Mouse (Mus musculus) spleen, postnatal 0 days (tissue): ENCODE results near the gene Pamr1. TPM values are rescaled to one million over a fixed set of nuclear protein-coding genes. Genes with fewer than 3 reads are reported as not detected.

Experiments used
- polyA plus RNA-seq: library from polyadenylated mRNA; unstranded; fragments of >200 nt; fragmentation: Nextera tagmentation; extraction: Ambion mirVana; gene quantifications from 2 replicates; pipeline ENCODE4 v1.2.1, GENCODE M21; 2015

Pamr1 gene
- polyA plus RNA-seq: 6.2 and 8.2 TPM in 2 replicates

GRCm38 (mm10) chr2:102549611-102550266 lies at the start of gene Pamr1:
TSS of gene Pamr1 (plus strand) at chr2:102550012.

GRCm38 (mm10) chr2:102658163-102658660 lies 108.4 kb downstream of the Pamr1 start, which contains the start of gene Slc1a2:
TSS of gene Slc1a2 (plus strand) at chr2:102658659.

Other genes with a start within 250 kb of the Pamr1 start
- 6.2 and 9.7 TPM in 2 replicates for gene Trim44, start 142.2 kb upstream of the Pamr1 start, polyA plus RNA-seq
- gene Fjx1, start 97.5 kb upstream of the Pamr1 start, polyA plus RNA-seq: 0.67 and 1.1 TPM in 2 replicates
- gene Slc1a2, start 108.6 kb downstream of the Pamr1 start, polyA plus RNA-seq: 0.12 and 0.23 TPM in 2 replicates